Mouse (Mus musculus): ENCODE measurements around the gene Dazl. TPM values are rescaled to one million over a fixed set of nuclear protein-coding genes. Genes with fewer than 3 reads are reported as not detected.

Dazl gene
- polyA plus RNA-seq, 1 experiment from 2014 or later, result not detected

- no peak; the same call in 1 of the 2 replicates for ATAC-seq
- Histone ChIP-seq H3K4me2 (replicated peaks; ENCODE audit: low read depth, low read length) (no peak overlapping the region), H3K4me3 (ENCODE audit: low read depth, low read length) (no peak overlapping the region), H3K27ac (ENCODE audit: low read length) (no peak overlapping the region), H3K9me3 (ENCODE audit: low read length) (no peaks in the 10 kb centered on the region), H3K4me1 (ENCODE audit: insufficient read depth, low read depth, low read length) (no peaks in the 10 kb centered on the region), H3K9ac (replicated peaks; ENCODE audit: low read depth) (no peak overlapping the region), H3K27me3 (replicated peaks; ENCODE audit: insufficient read depth, low read length) (no peaks in the 10 kb centered on the region), H3K36me3 (ENCODE audit: insufficient read depth, low read length) (no peaks in the 10 kb centered on the region)
- WGBS, result 54% methylated on average over 5 of the region's 5 CpGs
- no peak for DNase-seq (ENCODE audit: low spot score)
- no peak for TF ChIP-seq CTCF (IDR thresholded peaks at IDR 0.05)
- TF ChIP-seq EP300 (IDR thresholded peaks at IDR 0.05), result no peak
These were observed 16.2 kb upstream of the Dazl start for GRCm38 (mm10) chr17:50309512-50310072.

- WGBS, result 59% methylated on average over 5 of the region's 5 CpGs
- no peak for DNase-seq (ENCODE audit: low spot score)
- no peak overlapping the region for H3K4me2 ChIP-seq (replicated peaks; ENCODE audit: low read depth, low read length)
- ATAC-seq, result no peak
- H3K27me3 ChIP-seq (replicated peaks; ENCODE audit: insufficient read depth, low read length), result no peaks in the 10 kb centered on the region
- no peak overlapping the region for H3K27ac ChIP-seq (ENCODE audit: low read length)
- H3K9ac ChIP-seq (replicated peaks; ENCODE audit: low read depth), result no peak overlapping the region
- TF ChIP-seq CTCF (IDR thresholded peaks at IDR 0.05) (no peak), EP300 (IDR thresholded peaks at IDR 0.05) (no peak)
- H3K36me3 ChIP-seq (ENCODE audit: insufficient read depth, low read length), result no peaks in the 10 kb centered on the region
- no peaks in the 10 kb centered on the region for H3K9me3 ChIP-seq (ENCODE audit: low read length)
- H3K4me3 ChIP-seq (ENCODE audit: low read depth, low read length), result no peak overlapping the region
- no peaks in the 10 kb centered on the region for H3K4me1 ChIP-seq (ENCODE audit: insufficient read depth, low read depth, low read length)
These were observed 15.4 kb upstream of the Dazl start for GRCm38 (mm10) chr17:50308880-50309279.

- Histone ChIP-seq H3K9ac (replicated peaks; ENCODE audit: low read depth) (no peak overlapping the region), H3K27me3 (replicated peaks; ENCODE audit: insufficient read depth, low read length) (no peaks in the 10 kb centered on the region), H3K27ac (ENCODE audit: low read length) (no peak overlapping the region), H3K9me3 (ENCODE audit: low read length) (no peaks in the 10 kb centered on the region), H3K4me2 (replicated peaks; ENCODE audit: low read depth, low read length) (no peak overlapping the region), H3K4me1 (ENCODE audit: insufficient read depth, low read depth, low read length) (no peaks in the 10 kb centered on the region), H3K36me3 (ENCODE audit: insufficient read depth, low read length) (no peaks in the 10 kb centered on the region), H3K4me3 (ENCODE audit: low read depth, low read length) (no peak overlapping the region)
- no peak for TF ChIP-seq CTCF (IDR thresholded peaks at IDR 0.05)
- no peak for TF ChIP-seq EP300 (IDR thresholded peaks at IDR 0.05)
- 85% methylated on average over 10 of the region's 10 CpGs for WGBS
- ATAC-seq, result no peak
- no peak for DNase-seq (ENCODE audit: low spot score)
These were observed 14.7 kb upstream of the Dazl start for GRCm38 (mm10) chr17:50308059-50308647.

DNA sequence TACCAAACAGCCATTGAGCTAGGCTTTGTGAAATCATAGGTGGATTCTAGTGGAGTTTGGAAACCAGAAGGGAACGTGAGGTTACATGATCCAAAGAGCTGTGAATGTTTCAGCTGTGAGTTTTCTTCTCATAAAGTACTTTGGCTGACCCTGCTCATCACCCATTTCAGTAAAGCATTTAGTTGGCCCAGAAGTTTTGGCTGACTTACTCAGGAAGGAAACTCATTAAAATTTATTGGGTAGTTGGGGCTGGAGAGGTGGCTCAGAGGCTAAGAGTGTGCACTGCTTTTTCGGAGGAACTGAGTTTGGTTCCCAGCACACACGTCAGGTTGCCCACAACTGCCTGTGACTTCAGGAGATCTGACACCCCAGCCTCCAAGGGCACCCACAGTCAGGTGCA is 9.4 kb upstream of the Dazl start:
- Histone ChIP-seq H3K36me3 (ENCODE audit: insufficient read depth, low read length) (no peaks in the 10 kb centered on the region), H3K27ac (ENCODE audit: low read length) (no peak overlapping the region), H3K9me3 (ENCODE audit: low read length) (no peaks in the 10 kb centered on the region), H3K27me3 (replicated peaks; ENCODE audit: insufficient read depth, low read length) (no peaks in the 10 kb centered on the region), H3K4me2 (replicated peaks; ENCODE audit: low read depth, low read length) (no peak overlapping the region), H3K4me1 (ENCODE audit: insufficient read depth, low read depth, low read length) (no peaks in the 10 kb centered on the region), H3K9ac (replicated peaks; ENCODE audit: low read depth) (no peak overlapping the region), H3K4me3 (ENCODE audit: low read depth, low read length) (no peak overlapping the region)
- no peak for TF ChIP-seq CTCF (IDR thresholded peaks at IDR 0.05)
- TF ChIP-seq EP300 (IDR thresholded peaks at IDR 0.05), result no peak
- no peak for DNase-seq (ENCODE audit: low spot score)
- 75% methylated on average over 3 of the region's 3 CpGs for WGBS
- ATAC-seq, result no peak

DNA sequence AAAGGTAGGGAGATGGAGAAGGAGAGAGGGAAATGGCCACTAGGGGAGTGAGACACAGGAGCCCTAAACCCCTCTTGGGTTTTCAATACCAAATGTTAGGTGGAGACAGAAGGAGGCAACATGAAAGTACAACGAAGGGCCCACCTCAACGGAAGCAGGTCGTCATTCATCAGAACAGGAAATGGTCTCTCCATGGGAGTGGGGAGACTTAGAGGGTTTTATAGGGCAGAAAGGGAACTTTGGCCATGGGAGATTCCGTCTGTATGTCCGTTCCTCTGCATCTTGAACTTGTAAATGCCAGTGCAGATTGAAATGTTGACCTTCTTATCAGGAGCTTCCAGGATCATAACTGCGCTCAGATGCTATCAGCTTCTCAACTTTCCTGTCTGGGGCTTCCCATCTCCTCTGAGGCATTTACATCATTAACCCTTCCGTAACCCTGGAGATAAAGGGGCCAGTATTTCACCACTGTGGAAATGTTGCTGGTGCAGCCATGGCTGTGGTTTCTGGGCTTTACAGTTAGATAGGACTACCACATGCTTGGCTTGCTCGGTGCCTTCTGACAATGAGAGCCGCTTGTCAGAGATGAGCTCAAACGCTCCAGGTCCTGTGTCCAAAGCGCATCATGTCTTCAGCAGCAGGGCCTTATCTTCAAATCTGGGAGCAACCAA is 6.9 kb upstream of the Dazl start:
- H3K36me3 ChIP-seq (ENCODE audit: insufficient read depth, low read length), result no peaks in the 10 kb centered on the region
- H3K27ac ChIP-seq (ENCODE audit: low read length), result no peak overlapping the region
- DNase-seq (ENCODE audit: low spot score) (no peak), ATAC-seq (no peak)
- H3K9me3 ChIP-seq (ENCODE audit: low read length), result no peaks in the 10 kb centered on the region
- no peak overlapping the region for H3K4me3 ChIP-seq (ENCODE audit: low read depth, low read length)
- TF ChIP-seq EP300 (IDR thresholded peaks at IDR 0.05), result no peak
- TF ChIP-seq CTCF (IDR thresholded peaks at IDR 0.05), result no peak
- H3K27me3 ChIP-seq (replicated peaks; ENCODE audit: insufficient read depth, low read length), result no peaks in the 10 kb centered on the region
- no peak overlapping the region for H3K9ac ChIP-seq (replicated peaks; ENCODE audit: low read depth)
- no peaks in the 10 kb centered on the region for H3K4me1 ChIP-seq (ENCODE audit: insufficient read depth, low read depth, low read length)
- no peak overlapping the region for H3K4me2 ChIP-seq (replicated peaks; ENCODE audit: low read depth, low read length)
- 67% methylated on average over 11 of the region's 11 CpGs for WGBS

DNA sequence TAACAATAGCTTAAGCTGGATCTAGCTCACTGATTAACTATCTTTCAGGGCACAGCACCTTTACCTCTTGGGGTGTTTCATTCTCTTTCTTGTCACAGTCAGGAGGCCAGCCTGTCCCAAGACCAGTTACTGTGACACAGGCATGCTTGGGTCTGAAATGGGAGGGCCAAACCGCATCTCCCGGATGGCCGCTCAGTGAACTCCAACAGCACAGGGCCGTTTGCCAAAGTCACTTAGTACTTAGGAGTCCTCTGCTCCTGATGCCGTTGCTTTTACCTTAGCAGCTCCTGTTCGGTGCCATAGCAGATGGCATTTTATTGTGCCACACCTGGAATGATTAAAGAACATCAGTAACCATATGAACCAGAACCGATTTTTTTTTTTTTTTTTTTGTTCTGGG is 5.4 kb upstream of the Dazl start:
- no peak overlapping the region for H3K4me2 ChIP-seq (replicated peaks; ENCODE audit: low read depth, low read length)
- ATAC-seq (no peak), DNase-seq (ENCODE audit: low spot score) (no peak)
- H3K27ac ChIP-seq (ENCODE audit: low read length), result no peak overlapping the region
- TF ChIP-seq CTCF (IDR thresholded peaks at IDR 0.05), result no peak
- no peak for TF ChIP-seq EP300 (IDR thresholded peaks at IDR 0.05)
- H3K27me3 ChIP-seq (replicated peaks; ENCODE audit: insufficient read depth, low read length), result no peaks in the 10 kb centered on the region
- no peaks in the 10 kb centered on the region for H3K36me3 ChIP-seq (ENCODE audit: insufficient read depth, low read length)
- H3K4me3 ChIP-seq (ENCODE audit: low read depth, low read length), result no peak overlapping the region
- H3K4me1 ChIP-seq (ENCODE audit: insufficient read depth, low read depth, low read length), result no peaks in the 10 kb centered on the region
- WGBS, result 76% methylated on average over 7 of the region's 7 CpGs
- H3K9ac ChIP-seq (replicated peaks; ENCODE audit: low read depth), result no peak overlapping the region
- peaks cover under 1% of the 10 kb centered on the region; the same call in 1 of the 2 replicates for H3K9me3 ChIP-seq (ENCODE audit: low read length)

All from lung, postnatal 0 days (tissue).